Mouse (Mus musculus): ENCODE results near the gene Cyb5r4. TPM values are rescaled to one million over a fixed set of nuclear protein-coding genes. Genes with fewer than 3 reads are reported as not detected.
"Not testable (repeated sequence)": the region's sequence is repeated elsewhere in the genome, so short reads cannot be mapped to it uniquely, and the experiment has no call there.

Gene Cyb5r4
- polyA plus RNA-seq, 1 experiment from 2014 or later = 54.6 TPM

GRCm38 (mm10) chr9:87049425-87049824 lies 27.6 kb downstream of the Cyb5r4 start:
- WGBS = 88% methylated on average over 4 of the region's 4 CpGs
- Histone ChIP-seq H3K36me3 (peaks cover 3% of the 10 kb centered on the region; the same call in 1 of the 2 replicates), H3K27me3 (ENCODE audit: insufficient read depth, poor library complexity, severe bottlenecking) (no peaks in the 10 kb centered on the region), H3K27ac (no peak overlapping the region), H3K4me3 (no peak overlapping the region), H3K9me3 (no peaks in the 10 kb centered on the region), H3K4me1 (no peaks in the 10 kb centered on the region)
- DNase-seq (ENCODE audit: low spot score) = no peak

DNA sequence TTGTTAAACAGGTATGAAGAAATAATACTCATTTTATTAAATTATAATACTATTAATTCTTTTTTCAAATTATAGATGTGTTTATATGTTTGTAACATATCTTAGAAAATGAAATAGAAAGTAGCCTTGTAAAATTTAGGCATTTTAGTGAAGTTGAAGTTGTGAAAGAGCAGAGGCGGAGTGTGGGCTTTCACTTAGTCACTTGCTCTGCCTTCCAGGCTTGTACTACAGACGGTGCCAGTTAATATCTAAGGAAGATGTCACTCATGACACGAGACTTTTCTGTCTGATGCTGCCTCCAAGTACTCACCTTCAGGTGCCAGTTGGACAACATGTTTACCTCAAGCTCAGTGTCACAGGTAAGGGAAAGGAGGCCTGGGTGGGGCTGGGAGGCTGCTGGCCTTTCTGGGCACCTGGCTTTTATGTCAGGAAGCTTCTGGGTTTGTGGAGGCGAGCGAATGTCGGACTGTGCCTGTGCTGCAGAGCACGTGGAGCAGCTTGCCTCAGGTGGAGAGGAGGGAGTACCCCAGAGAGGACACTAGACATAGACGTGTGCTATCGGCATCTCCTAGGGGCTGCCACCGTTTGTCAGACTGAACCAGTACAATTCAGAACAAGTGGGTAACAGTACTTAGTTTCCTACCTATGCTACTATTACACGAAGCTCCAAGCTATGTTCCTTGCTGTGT lies 33.9 kb downstream of the Cyb5r4 start:
- no peaks in the 10 kb centered on the region for H3K4me1 ChIP-seq
- WGBS = 88% methylated on average over 11 of the region's 11 CpGs
- no peaks in the 10 kb centered on the region for H3K27me3 ChIP-seq (ENCODE audit: insufficient read depth, poor library complexity, severe bottlenecking)
- H3K4me3 ChIP-seq = no peak overlapping the region
- no peak for DNase-seq (ENCODE audit: low spot score)
- peaks cover 29% of the 10 kb centered on the region for H3K36me3 ChIP-seq
- no peaks in the 10 kb centered on the region for H3K9me3 ChIP-seq
- no peak overlapping the region for H3K27ac ChIP-seq

DNA sequence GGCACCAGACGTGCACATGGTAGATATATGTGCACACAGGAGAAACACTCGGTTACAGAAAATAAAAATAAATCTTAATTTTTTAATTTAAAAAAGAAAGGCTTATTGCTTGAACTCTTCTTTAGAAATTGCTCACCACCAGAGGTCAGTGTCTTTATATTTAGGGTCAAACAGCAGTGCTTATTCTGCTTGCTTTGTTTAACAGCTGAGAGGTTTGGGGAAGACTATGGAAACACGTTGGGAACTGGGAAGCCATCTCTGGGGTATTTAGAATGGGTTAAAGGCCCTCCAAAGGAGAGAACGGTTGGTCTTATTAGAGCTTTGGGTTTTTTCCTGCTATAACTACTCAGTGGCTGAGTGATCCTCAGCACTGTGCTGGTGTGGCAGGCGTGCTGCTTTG lies 40.5 kb downstream of the Cyb5r4 start:
- no peak overlapping the region for H3K4me3 ChIP-seq
- no peaks in the 10 kb centered on the region for H3K27me3 ChIP-seq (ENCODE audit: insufficient read depth, poor library complexity, severe bottlenecking)
- H3K36me3 ChIP-seq = peaks cover 32% of the 10 kb centered on the region
- WGBS = 79% methylated on average over 5 of the region's 5 CpGs
- no peaks in the 10 kb centered on the region for H3K4me1 ChIP-seq
- no peaks in the 10 kb centered on the region for H3K9me3 ChIP-seq
- no peak overlapping the region for H3K27ac ChIP-seq
- DNase-seq (ENCODE audit: low spot score) = no peak

DNA sequence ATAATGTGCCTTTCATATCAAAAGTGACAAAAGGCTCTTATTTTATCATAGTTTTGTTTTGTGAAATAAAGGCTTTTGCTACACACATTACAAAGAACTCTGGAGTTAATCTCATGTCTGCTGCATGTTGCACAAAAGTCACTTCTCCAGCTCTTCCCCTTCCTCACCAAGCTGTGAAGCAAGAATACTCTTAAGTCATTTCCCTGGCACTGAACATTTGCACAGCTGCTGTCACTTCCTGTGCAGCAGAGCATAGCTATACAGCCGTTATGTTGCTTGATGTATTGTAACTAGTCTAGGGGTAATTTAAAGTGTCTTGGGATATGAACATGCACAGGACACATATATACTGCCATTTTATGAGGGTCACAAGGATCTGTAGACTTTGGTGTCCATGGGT lies 46.3 kb downstream of the Cyb5r4 start:
- no peak for DNase-seq (ENCODE audit: low spot score)
- peaks cover 32% of the 10 kb centered on the region for H3K36me3 ChIP-seq
- H3K27me3 ChIP-seq (ENCODE audit: insufficient read depth, poor library complexity, severe bottlenecking) = no peaks in the 10 kb centered on the region
- no peak overlapping the region for H3K27ac ChIP-seq
- H3K4me1 ChIP-seq = no peaks in the 10 kb centered on the region
- no peak overlapping the region for H3K4me3 ChIP-seq
- H3K9me3 ChIP-seq = no peaks in the 10 kb centered on the region
- WGBS = 82% methylated on average over 1 of the region's 1 CpGs

DNA sequence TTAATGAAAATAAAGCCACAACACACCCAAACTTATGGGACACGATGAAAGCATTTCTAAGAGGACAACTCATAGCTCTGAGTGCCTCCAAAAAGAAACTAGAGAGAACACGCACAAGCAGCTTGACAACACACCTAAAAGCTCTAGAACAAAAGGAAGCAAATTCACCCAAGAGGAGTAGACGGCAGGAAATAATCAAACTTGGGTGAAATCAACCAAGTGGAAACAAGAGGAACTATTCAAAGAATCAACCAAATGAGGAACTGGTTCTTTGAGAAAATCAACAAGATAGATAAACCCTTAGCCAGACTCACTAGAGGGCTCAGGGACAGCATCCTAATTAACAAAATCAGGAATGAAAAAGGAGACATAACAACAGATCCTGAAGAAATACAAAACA lies 49.8 kb downstream of the Cyb5r4 start:
- H3K36me3 ChIP-seq = peaks cover 27% of the 10 kb centered on the region
- H3K9me3 ChIP-seq; H3K27me3 ChIP-seq (ENCODE audit: insufficient read depth, poor library complexity, severe bottlenecking); H3K4me1 ChIP-seq; DNase-seq (ENCODE audit: low spot score); H3K4me3 ChIP-seq; H3K27ac ChIP-seq: not testable (repeated sequence)
- WGBS = 90% methylated on average over 3 of the region's 3 CpGs

DNA sequence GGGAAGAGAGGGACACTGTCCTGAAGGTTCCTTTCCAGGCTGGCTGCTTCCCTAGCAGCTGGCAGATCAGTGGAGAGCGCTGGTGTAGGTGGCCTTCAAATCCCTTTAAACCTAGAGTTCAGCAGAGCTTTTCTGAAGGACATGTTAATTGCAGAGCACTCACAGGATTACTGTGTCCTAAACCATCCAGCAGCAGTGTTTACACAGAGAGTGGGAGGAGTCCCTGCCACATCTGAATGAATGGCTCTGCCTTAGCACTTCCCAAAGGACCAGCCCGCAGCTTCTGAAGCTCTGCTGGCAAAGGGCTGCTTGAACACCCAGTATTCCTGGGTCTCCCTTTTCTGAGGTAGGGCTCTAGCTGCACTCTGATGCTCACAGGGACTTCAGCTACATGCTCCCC lies 56.1 kb downstream of the Cyb5r4 start:
- no peak overlapping the region for H3K27ac ChIP-seq
- H3K4me3 ChIP-seq = no peak overlapping the region
- H3K4me1 ChIP-seq = peaks cover 6% of the 10 kb centered on the region
- no peaks in the 10 kb centered on the region for H3K27me3 ChIP-seq (ENCODE audit: insufficient read depth, poor library complexity, severe bottlenecking)
- H3K36me3 ChIP-seq = no peaks in the 10 kb centered on the region
- H3K9me3 ChIP-seq = no peaks in the 10 kb centered on the region
- WGBS = 40% methylated on average over 2 of the region's 2 CpGs
- no peak for DNase-seq (ENCODE audit: low spot score)

DNA sequence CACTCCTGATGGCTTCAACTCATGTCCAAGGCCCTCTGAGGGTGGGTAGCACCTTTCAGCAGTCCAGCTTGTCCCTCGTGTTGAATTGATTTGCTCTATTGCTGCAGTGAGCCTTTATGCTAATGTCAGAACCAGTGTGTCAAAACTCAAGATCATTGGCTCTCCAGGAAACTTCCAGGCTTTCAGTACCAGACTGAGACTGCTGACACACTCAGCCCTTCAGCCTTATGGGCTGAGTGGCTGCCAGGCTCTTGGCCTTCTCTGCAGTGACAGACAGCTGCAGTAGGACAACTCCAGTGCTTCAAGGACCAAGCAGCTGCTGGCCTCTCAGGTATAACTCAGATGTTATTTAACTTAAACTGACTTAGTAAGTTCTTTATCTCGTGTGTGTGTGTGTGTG lies 57.7 kb downstream of the Cyb5r4 start:
- Histone ChIP-seq H3K4me3 (no peak overlapping the region), H3K27me3 (ENCODE audit: insufficient read depth, poor library complexity, severe bottlenecking) (no peaks in the 10 kb centered on the region), H3K27ac (no peak overlapping the region), H3K9me3 (no peaks in the 10 kb centered on the region), H3K36me3 (no peaks in the 10 kb centered on the region), H3K4me1 (peaks cover 6% of the 10 kb centered on the region)
- DNase-seq (ENCODE audit: low spot score) = no peak
- WGBS = 53% methylated on average over 2 of the region's 2 CpGs

GRCm38 (mm10) chr9:87086991-87087390 lies 65.2 kb downstream of the Cyb5r4 start:
- DNase-seq (ENCODE audit: low spot score) = no peak
- Histone ChIP-seq H3K4me3 (no peak overlapping the region), H3K4me1 (0 out of 2 replicates have a peak, but pooled peaks cover 3% of the 10 kb centered on the region), H3K9me3 (no peaks in the 10 kb centered on the region), H3K36me3 (no peaks in the 10 kb centered on the region), H3K27me3 (ENCODE audit: insufficient read depth, poor library complexity, severe bottlenecking) (no peaks in the 10 kb centered on the region), H3K27ac (no peak overlapping the region)
- WGBS = 86% methylated on average over 4 of the region's 4 CpGs

GRCm38 (mm10) chr9:87097989-87098388 lies 76.2 kb downstream of the Cyb5r4 start:
- Histone ChIP-seq H3K36me3 (no peaks in the 10 kb centered on the region), H3K27ac (no peak overlapping the region), H3K9me3 (no peaks in the 10 kb centered on the region), H3K4me3 (no peak overlapping the region), H3K27me3 (ENCODE audit: insufficient read depth, poor library complexity, severe bottlenecking) (no peaks in the 10 kb centered on the region), H3K4me1 (no peaks in the 10 kb centered on the region)
- WGBS = 65% methylated on average over 2 of the region's 2 CpGs
- DNase-seq (ENCODE audit: low spot score) = no peak

GRCm38 (mm10) chr9:87115019-87115418 lies 93.2 kb downstream of the Cyb5r4 start:
- no peak overlapping the region for H3K27ac ChIP-seq
- no peaks in the 10 kb centered on the region for H3K4me1 ChIP-seq
- WGBS = 77% methylated on average over 5 of the region's 5 CpGs
- DNase-seq (ENCODE audit: low spot score) = no peak
- no peak overlapping the region for H3K4me3 ChIP-seq
- H3K36me3 ChIP-seq = no peaks in the 10 kb centered on the region
- no peaks in the 10 kb centered on the region for H3K27me3 ChIP-seq (ENCODE audit: insufficient read depth, poor library complexity, severe bottlenecking)
- H3K9me3 ChIP-seq = no peaks in the 10 kb centered on the region

DNA sequence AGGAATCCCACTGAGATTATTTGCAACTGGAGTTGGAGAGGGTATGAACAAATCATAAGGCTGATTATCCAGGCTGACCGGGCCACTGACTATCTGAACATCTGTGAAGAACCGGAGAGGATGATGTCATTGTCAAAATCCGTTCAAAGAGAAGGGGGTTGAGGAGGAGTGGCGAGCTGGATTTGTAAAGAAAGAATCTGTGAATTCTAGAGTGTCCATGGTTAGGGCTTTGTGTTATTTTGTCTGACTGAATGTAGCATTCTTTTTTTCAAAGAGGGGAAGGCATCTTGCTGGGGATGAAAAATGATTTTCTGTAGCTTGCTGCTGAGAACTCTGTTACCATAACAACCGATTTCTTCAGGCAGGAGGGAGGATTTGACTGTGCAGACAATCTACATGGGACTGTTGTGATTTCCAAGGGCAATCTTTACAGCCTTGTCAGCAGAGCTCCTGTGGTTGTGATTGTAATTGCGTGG lies 93.7 kb downstream of the Cyb5r4 start:
- no peak for DNase-seq (ENCODE audit: low spot score)
- no peak overlapping the region for H3K27ac ChIP-seq
- no peaks in the 10 kb centered on the region for H3K4me1 ChIP-seq
- no peaks in the 10 kb centered on the region for H3K27me3 ChIP-seq (ENCODE audit: insufficient read depth, poor library complexity, severe bottlenecking)
- 67% methylated on average over 6 of the region's 6 CpGs for WGBS
- H3K4me3 ChIP-seq = no peak overlapping the region
- no peaks in the 10 kb centered on the region for H3K36me3 ChIP-seq
- no peaks in the 10 kb centered on the region for H3K9me3 ChIP-seq

DNA sequence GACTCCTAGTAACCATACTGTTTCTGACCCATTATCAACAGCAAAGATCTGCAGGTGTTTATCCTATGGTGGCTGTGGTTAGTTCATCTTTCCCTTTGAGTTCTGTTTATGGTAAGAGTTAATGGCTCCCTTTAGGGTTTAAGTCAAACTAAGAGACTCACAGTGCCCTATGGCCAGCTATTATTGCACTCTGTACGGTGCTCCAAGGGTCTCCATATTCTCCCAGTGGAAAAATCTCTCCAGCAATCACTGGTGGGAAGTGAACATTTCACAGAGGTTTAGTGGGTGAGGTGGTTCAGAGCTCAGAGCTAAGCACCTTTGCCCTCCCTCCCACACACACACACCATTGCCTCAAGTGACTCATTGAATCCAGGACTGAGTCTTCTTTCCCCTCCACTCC lies 94.2 kb downstream of the Cyb5r4 start:
- Histone ChIP-seq H3K27me3 (ENCODE audit: insufficient read depth, poor library complexity, severe bottlenecking) (no peaks in the 10 kb centered on the region), H3K9me3 (no peaks in the 10 kb centered on the region), H3K4me1 (no peaks in the 10 kb centered on the region), H3K27ac (no peak overlapping the region), H3K4me3 (no peak overlapping the region), H3K36me3 (no peaks in the 10 kb centered on the region)
- WGBS = 81% methylated on average over 1 of the region's 1 CpGs
- DNase-seq (ENCODE audit: low spot score) = no peak

DNA sequence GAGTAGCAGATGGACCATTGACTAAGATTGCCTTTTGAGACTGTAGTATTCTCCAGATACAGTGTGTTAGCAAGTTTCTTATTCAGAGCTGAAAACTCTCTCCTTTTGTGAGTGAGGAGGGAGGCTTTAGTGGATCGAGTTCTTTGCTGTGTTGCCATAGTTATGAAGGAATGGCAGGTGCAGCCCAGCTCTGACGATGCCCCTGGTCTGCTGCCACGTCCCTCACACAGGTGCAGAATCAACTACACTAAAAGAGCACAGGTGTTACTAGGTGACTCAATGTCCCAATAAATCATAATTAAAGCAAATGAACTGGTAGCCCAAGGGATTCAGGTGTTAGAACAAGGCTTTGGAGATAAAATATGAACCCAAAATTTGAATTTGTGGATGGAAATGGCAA lies 97.2 kb downstream of the Cyb5r4 start:
- H3K4me3 ChIP-seq = no peak overlapping the region
- no peaks in the 10 kb centered on the region for H3K27me3 ChIP-seq (ENCODE audit: insufficient read depth, poor library complexity, severe bottlenecking)
- DNase-seq (ENCODE audit: low spot score) = no peak
- no peaks in the 10 kb centered on the region for H3K4me1 ChIP-seq
- no peaks in the 10 kb centered on the region for H3K9me3 ChIP-seq
- no peak overlapping the region for H3K27ac ChIP-seq
- no peaks in the 10 kb centered on the region for H3K36me3 ChIP-seq
- WGBS = 82% methylated on average over 3 of the region's 3 CpGs

DNA sequence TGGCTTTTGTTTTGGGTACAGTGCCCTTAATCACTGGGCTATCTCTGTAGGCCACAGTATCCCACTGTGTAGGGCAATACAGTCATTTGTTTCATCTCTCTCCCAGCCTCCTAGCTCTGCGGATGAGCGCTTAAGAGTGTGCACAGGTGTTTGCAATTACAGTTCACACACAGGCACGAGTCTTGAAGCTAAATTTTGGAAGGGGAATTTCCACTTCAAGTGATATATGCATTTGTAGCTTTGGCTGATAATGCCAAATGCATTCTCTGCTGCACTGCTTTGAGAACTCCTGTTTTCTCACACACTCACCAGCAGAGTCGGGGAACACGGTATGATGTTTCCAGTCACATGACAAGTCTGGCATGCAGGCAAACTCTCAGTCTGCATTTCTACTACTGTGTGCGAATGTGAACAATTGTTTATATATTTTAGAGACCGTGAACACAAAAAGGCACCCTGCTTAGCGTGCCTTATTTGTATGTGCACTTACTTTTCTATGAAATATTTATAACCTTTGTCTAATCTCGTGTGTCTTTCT lies 100.2 kb downstream of the Cyb5r4 start:
- H3K36me3 ChIP-seq = no peaks in the 10 kb centered on the region
- WGBS = 70% methylated on average over 9 of the region's 9 CpGs
- DNase-seq (ENCODE audit: low spot score) = no peak
- no peaks in the 10 kb centered on the region for H3K9me3 ChIP-seq
- H3K4me3 ChIP-seq = no peak overlapping the region
- no peaks in the 10 kb centered on the region for H3K4me1 ChIP-seq
- H3K27ac ChIP-seq = no peak overlapping the region
- no peaks in the 10 kb centered on the region for H3K27me3 ChIP-seq (ENCODE audit: insufficient read depth, poor library complexity, severe bottlenecking)
